Mouse (Mus musculus) megakaryocyte, embryonic 14.5 days (primary cell): ENCODE data around the gene Ptk7.

Experiments
- FLI1 ChIP-seq: IDR thresholded peaks from 2 replicates; pipeline ENCODE4 v1.6.1; 2012; ENCODE audit warnings: low read length, inconsistent platforms, mixed read lengths
- GATA1 ChIP-seq: IDR thresholded peaks from 3 replicates; pipeline ENCODE4 v1.6.1; 2012; ENCODE audit warnings: mixed read lengths, low read length, inconsistent platforms, borderline replicate concordance

DNA sequence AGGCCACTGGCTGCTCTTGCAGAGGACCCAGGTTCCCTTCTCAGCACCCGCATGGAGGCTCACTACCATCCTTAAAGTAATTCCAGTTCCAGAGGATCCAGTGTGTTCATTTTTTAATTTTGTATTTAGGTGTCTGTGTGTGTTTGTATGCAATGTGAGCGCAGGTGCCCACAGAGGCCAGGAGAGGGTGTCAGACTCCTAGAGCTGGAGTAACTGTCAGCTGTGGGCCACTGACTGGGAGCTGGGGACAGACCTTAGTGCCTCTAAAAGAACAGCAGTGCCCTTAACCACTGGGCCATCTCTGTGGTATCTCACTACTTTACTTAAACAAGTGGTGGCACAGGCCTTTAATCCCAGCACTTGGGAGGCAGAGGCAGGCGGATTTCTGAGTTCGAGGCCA, 26.1 kb downstream of the Ptk7 start:
- TF ChIP-seq GATA1 (no peak), FLI1 (no peak)
